In genomic region chr7:112158316-112158741, GRCm38 (mm10) we compare ENCODE assay signal across 8 mouse cellular contexts. TPM values are rescaled to one million over a fixed set of nuclear protein-coding genes. Genes with fewer than 3 reads are reported as not detected.
DNase-seq lines count a peak whose midpoint lies in the region; ATAC-seq and TF ChIP-seq lines count a peak whose summit lies in the region.

No protein-coding gene starts in this region.

- no peak for TF ChIP-seq EP300 in liver, postnatal 0 days (IDR thresholded peaks at IDR 0.05; ENCODE audit: low read depth)
- TF ChIP-seq EP300 in stomach, postnatal 0 days (optimal IDR thresholded peaks at IDR 0.05) = no peak

- peak overlapping the region; percentile 63 for H3K4me2 ChIP-seq in hindbrain, embryonic 13.5 days
- peak overlapping the region; percentile 68 for H3K4me2 ChIP-seq in liver, postnatal 0 days (ENCODE audit: low read depth, low read length)
- H3K4me2 ChIP-seq in stomach, postnatal 0 days (replicated peaks; ENCODE audit: low read depth) = peak overlapping the region; percentile 60

- DNase-seq in left cerebral cortex, adult 2 months (ENCODE audit: extremely low spot score in 1 of 2, low spot score in 2 of 2) = no peak
- DNase-seq in left cerebral cortex, postnatal 25 days (ENCODE audit: low spot score in 2 of 2) = no peak
- peak; percentile 66 for DNase-seq in embryo, embryonic 11 days
- DNase-seq in liver, postnatal 0 days = peak; percentile 23
- DNase-seq in stomach, postnatal 0 days (ENCODE audit: low spot score) = peak; percentile 44
- DNase-seq in left cerebral cortex, adult 11 months (ENCODE audit: low spot score) = no peak
- DNase-seq in urinary bladder, adult 2 months (ENCODE audit: low spot score) = no peak

- H3K36me3 ChIP-seq in hindbrain, embryonic 13.5 days = no peaks in the 10 kb centered on the region
- no peaks in the 10 kb centered on the region for H3K36me3 ChIP-seq in liver, postnatal 0 days (replicated peaks; ENCODE audit: insufficient read depth, low read length)
- no peaks in the 10 kb centered on the region for H3K36me3 ChIP-seq in stomach, postnatal 0 days (ENCODE audit: control insufficient read depth, insufficient read depth, low read length)

- H3K27me3 ChIP-seq in hindbrain, embryonic 13.5 days = peaks cover 29% of the 10 kb centered on the region; the same call in 1 of the 2 replicates
- peaks cover 12% of the 10 kb centered on the region; the same call in 1 of the 2 replicates for H3K27me3 ChIP-seq in liver, postnatal 0 days (ENCODE audit: insufficient read depth, low read length)
- no peaks in the 10 kb centered on the region for H3K27me3 ChIP-seq in stomach, postnatal 0 days (ENCODE audit: control insufficient read depth, insufficient read depth, low read length)

- H3K9ac ChIP-seq in hindbrain, embryonic 13.5 days = peak overlapping the region; percentile 70
- peak overlapping the region; percentile 11; the same call in 1 of the 2 replicates for H3K9ac ChIP-seq in liver, postnatal 0 days (replicated peaks)
- H3K9ac ChIP-seq in stomach, postnatal 0 days (ENCODE audit: low read length) = peak overlapping the region; percentile 57

- peak overlapping the region; percentile 87 for H3K27ac ChIP-seq in left cerebral cortex, adult 2 months
- peak overlapping the region; percentile 23; the same call in 1 of the 2 replicates for H3K27ac ChIP-seq in hindbrain, embryonic 13.5 days
- no peak overlapping the region for H3K27ac ChIP-seq in liver, postnatal 0 days (ENCODE audit: low read depth)
- H3K27ac ChIP-seq in stomach, postnatal 0 days (replicated peaks) = peak overlapping the region; percentile 74

- peak overlapping the region; percentile 56 for H3K4me3 ChIP-seq in left cerebral cortex, adult 2 months
- peak overlapping the region; percentile 45 for H3K4me3 ChIP-seq in hindbrain, embryonic 13.5 days
- peak overlapping the region; percentile 38 for H3K4me3 ChIP-seq in liver, postnatal 0 days (ENCODE audit: low read depth, low read length)
- peak overlapping the region; percentile 50 for H3K4me3 ChIP-seq in stomach, postnatal 0 days (ENCODE audit: low read depth, low read length)

- no peak for TF ChIP-seq CTCF in left cerebral cortex, adult 2 months (IDR thresholded peaks at IDR 0.05)
- TF ChIP-seq CTCF in liver, postnatal 0 days (IDR thresholded peaks at IDR 0.05; ENCODE audit: low read depth) = no peak
- no peak for TF ChIP-seq CTCF in stomach, postnatal 0 days (IDR thresholded peaks at IDR 0.05; ENCODE audit: low read depth)

- H3K4me1 ChIP-seq in hindbrain, embryonic 13.5 days (replicated peaks) = peaks cover 30% of the 10 kb centered on the region
- H3K4me1 ChIP-seq in liver, postnatal 0 days (ENCODE audit: insufficient read depth) = peaks cover 5% of the 10 kb centered on the region; the same call in 1 of the 2 replicates
- peaks cover 4% of the 10 kb centered on the region; the same call in 1 of the 2 replicates for H3K4me1 ChIP-seq in stomach, postnatal 0 days (replicated peaks; ENCODE audit: control insufficient read depth, insufficient read depth)

- ATAC-seq in hindbrain, embryonic 13.5 days (ENCODE audit: low FRiP score) = peak; percentile 55
- no peak for ATAC-seq in liver, postnatal 0 days
- peak; percentile 43 for ATAC-seq in stomach, postnatal 0 days (ENCODE audit: low FRiP score, low TSS enrichment)

- WGBS in hindbrain, embryonic 13.5 days = under 1% methylated on average over 21 of the region's 23 CpGs
- WGBS in liver, postnatal 0 days (ENCODE audit: insufficient replicate concordance) = 8% methylated on average over 20 of the region's 23 CpGs
- WGBS in stomach, postnatal 0 days = under 1% methylated on average over 23 of the region's 23 CpGs

- H3K9me3 ChIP-seq in hindbrain, embryonic 13.5 days = no peaks in the 10 kb centered on the region
- H3K9me3 ChIP-seq in liver, postnatal 0 days (ENCODE audit: low read length) = no peaks in the 10 kb centered on the region
- H3K9me3 ChIP-seq in stomach, postnatal 0 days (ENCODE audit: control insufficient read depth, low read length) = no peaks in the 10 kb centered on the region

- intact Hi-C loops in left cerebral cortex, adult 2 months (cut with DNase I) = no loop called here
- intact Hi-C loops in left cerebral cortex, postnatal 25 days (cut with DNase I) = no loop called here

RNA-seq across cellular contexts. Expression of gene Dkk3, which starts 0.5 kb away (rescaled TPM):
- 100 to 1,000 TPM; 164 to 198 TPM for total RNA-seq in left cerebral cortex, adult 2 months (2021)
- total RNA-seq in left cerebral cortex, postnatal 25 days (2021) = 100 to 1,000 TPM; 117 to 160 TPM
- 25.6 and 33.4 TPM in 2 replicates for polyA plus RNA-seq in hindbrain, embryonic 13.5 days (2015; fragmentation: Nextera tagmentation; extraction: Ambion mirVana)
- 1.2 and 1.7 TPM in 2 replicates for polyA plus RNA-seq in liver, postnatal 0 days (2015; fragmentation: Nextera tagmentation; extraction: Ambion mirVana)
- polyA plus RNA-seq in stomach, postnatal 0 days (2015; fragmentation: Nextera tagmentation; extraction: Ambion mirVana) = 39.1 and 40.0 TPM in 2 replicates
- polyA plus RNA-seq in urinary bladder, adult 2 months (2012; rRNA removed) = 68.6 and 94.4 TPM in 2 replicates

Comparison
In these comparisons a context has a peak if more than half of its experiments do, and no peak if none do; other contexts are left out.
1. DNase-seq: peak in embryo, embryonic 11 days (single experiment), liver, postnatal 0 days (single experiment) and stomach, postnatal 0 days (single experiment); none in left cerebral cortex, adult 2 months (0 of 2), left cerebral cortex, postnatal 25 days (0 of 2), left cerebral cortex, adult 11 months (single experiment) and urinary bladder, adult 2 months (single experiment).
2. H3K9ac ChIP-seq: peak in every context shown above with its lines; median percentile 70 in hindbrain, embryonic 13.5 days; 57 in stomach, postnatal 0 days; 11 in liver, postnatal 0 days.
3. Peak in every context shown above with its lines, with median percentiles within 50 percentile points of each other: H3K4me3 ChIP-seq and H3K4me2 ChIP-seq.